Mouse (Mus musculus) splenic B cell, adult 2 months (primary cell): Measurements from ENCODE around the gene Timm8a1.
"Not testable (repeated sequence)": the region's sequence is repeated elsewhere in the genome, so short reads cannot be mapped to it uniquely, and the experiment has no call there.

Source experiments
- DNase-seq: peaks from one replicate; pipeline ENCODE4 v3.0.0-alpha.2; 2011; ENCODE audit warnings: low read depth, low spot score
- H3K27me3 ChIP-seq: 2 replicates; pipeline ENCODE4 v1.6.1; 2012; ENCODE audit warnings: mild to moderate bottlenecking, low read length, moderate library complexity, mixed read lengths; ENCODE audit not compliant: control insufficient read depth, poor library complexity, insufficient read depth, severe bottlenecking
- H3K36me3 ChIP-seq: 2 replicates; pipeline ENCODE4 v1.6.1; 2012; ENCODE audit warnings: mild to moderate bottlenecking, low read length, moderate library complexity, mixed read lengths; ENCODE audit not compliant: control insufficient read depth, poor library complexity, insufficient read depth, severe bottlenecking

The Timm8a1 gene

DNA sequence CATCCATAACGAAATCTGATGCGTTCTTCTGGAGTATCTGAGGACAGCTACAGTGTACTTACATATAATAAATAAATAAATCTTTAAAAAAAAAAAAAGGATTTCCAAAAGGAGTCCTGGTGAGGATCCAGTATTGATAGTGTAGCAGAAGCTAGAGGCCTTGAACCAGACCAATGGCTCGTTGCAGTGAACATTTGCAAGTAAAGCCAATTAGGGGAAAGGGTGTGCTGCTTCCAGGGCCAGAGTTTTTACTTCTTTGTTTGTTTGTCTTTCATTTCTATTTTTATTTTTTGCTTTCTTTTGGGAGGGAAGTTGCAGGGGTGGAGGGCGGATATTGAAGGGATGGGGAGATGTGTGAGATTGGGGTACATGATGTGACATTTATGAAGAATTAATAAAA, 11.7 kb upstream of the Timm8a1 start:
- no peak for DNase-seq
- Histone ChIP-seq H3K27me3 (no peaks in the 10 kb centered on the region), H3K36me3 (peaks cover 7% of the 10 kb centered on the region; the same call in 1 of the 2 replicates)

DNA sequence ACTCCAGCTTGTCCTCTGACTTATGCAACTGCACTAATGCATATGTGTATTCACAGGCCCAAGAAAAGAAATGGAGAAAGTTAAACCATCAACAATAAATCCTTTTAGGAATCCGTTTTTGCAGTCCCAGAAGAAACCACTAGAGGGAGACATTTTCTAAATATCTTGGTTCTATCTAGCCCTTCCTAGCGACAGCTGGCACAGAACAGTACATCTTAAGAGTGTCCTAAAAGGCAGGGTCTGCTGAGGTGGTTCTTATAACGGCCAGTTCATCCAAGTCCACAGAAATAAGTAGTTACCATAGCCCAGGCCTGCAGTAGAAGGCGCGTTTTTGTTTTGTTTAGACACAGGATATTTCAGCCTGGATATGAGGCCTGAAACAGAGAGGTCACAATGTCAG, 9.2 kb upstream of the Timm8a1 start:
- peaks cover 11% of the 10 kb centered on the region; the same call in 1 of the 2 replicates for H3K36me3 ChIP-seq
- no peaks in the 10 kb centered on the region for H3K27me3 ChIP-seq
- DNase-seq, result peak; percentile 73

DNA sequence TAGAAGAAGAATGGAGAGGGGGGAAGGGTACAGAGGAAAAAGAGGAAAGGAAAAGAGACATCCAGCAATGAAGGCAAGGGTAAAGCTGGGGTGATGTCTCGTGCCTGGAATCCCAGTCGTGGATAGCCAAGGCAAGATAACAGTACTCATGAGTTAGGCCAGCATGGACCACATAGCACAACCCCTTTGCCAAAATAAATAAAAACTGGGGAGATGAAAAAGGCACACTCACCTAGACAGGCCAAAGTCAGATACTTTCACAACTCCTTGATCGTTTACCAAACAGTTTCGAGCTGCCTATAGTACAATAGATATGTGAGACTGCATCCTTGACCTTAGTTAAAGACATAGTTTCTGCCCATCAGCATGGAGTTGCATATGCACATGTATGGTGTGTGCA, 5.7 kb upstream of the Timm8a1 start:
- DNase-seq, result no peak
- H3K36me3 ChIP-seq, result peaks cover 12% of the 10 kb centered on the region; the same call in 1 of the 2 replicates
- no peaks in the 10 kb centered on the region for H3K27me3 ChIP-seq

DNA sequence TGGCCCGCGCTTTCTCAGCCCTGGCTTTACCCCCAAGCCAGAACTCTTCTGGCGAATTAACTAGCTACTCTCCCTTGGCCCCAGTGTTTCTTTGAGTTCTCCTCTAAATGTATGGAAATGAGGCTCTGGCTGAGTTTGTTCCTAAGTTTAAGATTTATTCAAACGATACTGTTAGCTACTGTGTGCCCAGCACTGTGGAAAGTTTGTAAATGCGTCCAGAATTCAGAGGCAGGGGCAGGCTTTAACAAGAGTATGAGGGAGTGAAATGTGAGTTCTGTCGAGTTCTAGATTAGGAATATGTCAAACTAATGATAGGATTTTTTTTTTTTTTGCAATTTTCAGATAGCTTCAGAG, 267 bp upstream of the Timm8a1 start:
- no peak for DNase-seq
- H3K36me3 ChIP-seq, result peaks cover 7% of the 10 kb centered on the region; the same call in 1 of the 2 replicates
- no peaks in the 10 kb centered on the region for H3K27me3 ChIP-seq

DNA sequence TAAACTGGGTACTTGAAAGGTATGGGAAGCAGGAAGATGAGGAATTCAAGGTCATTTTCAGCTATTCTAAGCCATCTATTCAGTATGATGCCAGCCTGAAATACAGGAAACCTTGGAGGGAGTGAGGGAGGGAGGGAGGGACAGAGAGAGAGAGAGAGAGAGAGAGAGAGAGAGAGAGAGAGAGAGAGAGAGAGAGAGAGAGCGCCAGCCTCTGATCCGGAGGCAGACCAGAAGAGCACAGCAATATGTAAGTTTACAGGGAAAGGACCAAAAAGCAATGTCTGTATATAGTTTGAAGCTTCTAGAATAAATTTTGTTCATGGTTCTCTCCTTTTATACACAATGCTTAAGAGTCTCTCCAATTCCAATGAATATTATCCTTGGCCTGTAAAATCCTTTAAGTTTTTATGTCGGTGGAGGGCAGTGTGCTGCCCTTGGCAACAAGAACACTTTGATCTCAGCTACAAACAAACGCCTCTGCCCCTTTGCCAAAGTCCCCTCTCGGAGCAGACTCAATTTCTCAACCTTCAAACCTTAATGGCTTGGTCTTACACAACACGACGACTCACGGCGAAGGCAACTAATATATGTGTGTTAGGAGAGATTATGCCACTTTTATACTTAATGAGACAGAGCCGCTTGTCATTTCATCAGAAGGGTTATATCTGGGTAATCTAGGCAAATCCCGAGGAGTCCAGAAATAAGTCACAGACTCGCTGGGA, 1.1 kb downstream of the Timm8a1 start:
- peak; percentile 24 for DNase-seq
- Histone ChIP-seq H3K36me3 (0 out of 2 replicates have a peak, but pooled peaks cover 3% of the 10 kb centered on the region), H3K27me3 (no peaks in the 10 kb centered on the region)

DNA sequence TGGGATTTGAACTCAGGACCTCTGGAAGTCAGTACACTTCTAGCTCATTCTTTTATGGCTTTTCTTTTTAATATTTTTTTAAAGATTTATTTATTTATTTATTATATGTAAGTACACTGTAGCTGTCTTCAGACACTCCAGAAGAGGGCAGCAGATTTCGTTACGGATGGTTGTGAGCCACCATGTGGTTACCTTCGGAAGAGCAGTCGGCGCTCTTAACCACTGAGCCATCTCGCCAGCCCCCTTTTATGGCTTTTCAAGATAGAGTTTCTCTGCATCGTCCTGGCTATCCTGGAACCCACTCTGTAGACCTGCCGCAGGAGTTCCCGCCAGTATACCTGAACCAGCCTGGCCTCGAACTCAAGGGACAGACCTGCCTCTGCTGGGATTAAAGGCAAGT, 1.9 kb downstream of the Timm8a1 start:
- H3K36me3 ChIP-seq, H3K27me3 ChIP-seq: not testable (repeated sequence)
- peak; percentile 68 for DNase-seq

DNA sequence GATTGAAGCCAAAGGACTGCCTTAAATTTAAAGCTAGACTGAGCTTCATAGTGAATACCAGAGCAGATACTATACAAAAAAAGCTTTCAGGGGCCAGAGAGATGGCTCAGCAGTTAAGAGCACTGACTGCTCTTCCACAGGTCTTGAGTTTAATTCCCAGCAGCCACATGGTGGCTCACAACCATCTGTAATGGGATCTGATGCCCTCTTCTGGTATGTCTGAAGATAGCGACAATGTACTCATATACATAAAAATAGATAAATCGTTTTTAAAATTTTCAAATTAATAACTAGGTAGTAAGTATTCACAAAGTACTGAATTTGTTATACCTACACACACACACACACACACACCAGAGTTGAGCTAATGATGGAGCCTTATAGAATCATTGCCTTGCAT, 8.3 kb downstream of the Timm8a1 start:
- Histone ChIP-seq H3K27me3 (no peaks in the 10 kb centered on the region), H3K36me3 (no peaks in the 10 kb centered on the region)
- no peak for DNase-seq

DNA sequence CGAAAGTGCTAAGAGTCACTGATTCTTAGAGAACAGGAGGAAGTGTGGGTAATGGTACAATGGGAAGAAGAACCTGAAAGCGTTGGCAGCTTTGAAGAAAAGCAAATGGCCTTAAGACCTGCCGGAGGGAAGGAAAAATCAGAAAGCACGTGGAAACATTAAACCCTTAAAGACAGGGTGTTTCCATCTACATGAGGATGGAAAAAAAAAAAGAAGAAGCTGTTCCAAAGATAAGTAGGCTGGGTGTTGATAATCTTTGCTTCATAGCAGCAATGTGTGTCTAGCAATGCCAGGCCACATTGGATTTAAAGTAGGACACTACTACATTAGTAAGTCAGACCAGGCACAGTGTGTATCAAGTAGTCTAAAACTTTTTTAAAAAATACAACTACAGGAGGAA, 16.4 kb downstream of the Timm8a1 start:
- DNase-seq, result no peak
- H3K36me3 ChIP-seq, result no peaks in the 10 kb centered on the region
- H3K27me3 ChIP-seq, result no peaks in the 10 kb centered on the region

DNA sequence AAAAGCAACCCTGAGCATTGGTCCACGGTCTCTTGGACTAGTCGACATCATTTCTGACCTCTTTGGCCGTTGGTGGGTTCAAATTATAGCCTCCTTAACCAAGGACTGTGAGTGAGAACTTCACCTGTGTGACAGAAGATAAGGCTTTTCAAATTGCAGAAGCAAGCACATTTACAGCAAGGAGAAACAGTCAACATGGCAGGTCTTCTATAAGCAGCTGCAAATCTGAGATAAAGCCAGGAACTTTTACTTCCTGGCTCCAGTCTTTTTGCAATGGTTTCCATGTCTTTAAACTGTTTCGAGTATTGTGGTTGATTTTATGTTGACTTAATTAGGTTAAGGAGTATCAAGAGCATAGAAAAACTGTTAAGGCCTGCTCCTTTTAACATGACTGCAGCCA, 17.9 kb downstream of the Timm8a1 start:
- Histone ChIP-seq H3K36me3 (no peaks in the 10 kb centered on the region), H3K27me3 (no peaks in the 10 kb centered on the region)
- no peak for DNase-seq

DNA sequence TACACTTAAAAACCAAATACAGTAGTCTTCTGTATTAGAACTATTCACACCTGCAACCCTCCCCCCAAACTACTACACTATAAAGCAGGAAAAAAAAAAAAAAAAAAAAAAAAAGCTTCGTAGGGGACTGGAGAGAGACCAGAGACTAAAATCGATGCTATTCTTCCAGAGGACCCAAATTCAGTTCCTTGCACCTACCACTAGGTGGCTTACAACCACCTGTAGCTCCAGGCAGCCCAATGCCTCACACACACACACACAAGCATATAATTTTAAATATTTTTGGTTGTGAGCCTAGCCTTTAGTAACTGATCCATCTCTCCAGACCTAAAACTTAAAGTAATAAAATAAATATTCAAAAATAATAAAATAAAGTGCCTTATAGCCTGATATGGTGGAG, 32.2 kb downstream of the Timm8a1 start:
- DNase-seq, result peak; percentile 31
- Histone ChIP-seq H3K36me3 (no peaks in the 10 kb centered on the region), H3K27me3 (no peaks in the 10 kb centered on the region)

DNA sequence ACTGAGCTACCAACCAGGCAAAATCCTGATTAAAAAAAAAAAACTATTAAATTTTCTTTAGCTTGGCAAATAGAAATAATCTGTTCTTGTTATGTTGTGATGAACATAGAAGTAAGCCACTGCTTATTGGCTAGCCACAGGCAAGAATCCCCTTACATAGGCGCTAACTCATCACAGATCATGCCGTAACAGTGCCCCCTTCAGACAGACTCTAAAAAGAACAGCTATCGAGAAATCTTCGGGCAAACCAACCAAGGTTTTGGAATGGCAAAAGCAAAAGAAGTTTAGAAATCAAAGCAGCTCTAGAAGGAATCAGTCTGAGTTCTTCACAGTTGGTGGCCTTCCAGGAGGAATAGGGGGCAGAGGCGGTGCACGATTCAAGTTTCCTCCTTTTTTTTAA, 33.7 kb downstream of the Timm8a1 start:
- no peaks in the 10 kb centered on the region for H3K36me3 ChIP-seq
- H3K27me3 ChIP-seq, result no peaks in the 10 kb centered on the region
- no peak for DNase-seq

DNA sequence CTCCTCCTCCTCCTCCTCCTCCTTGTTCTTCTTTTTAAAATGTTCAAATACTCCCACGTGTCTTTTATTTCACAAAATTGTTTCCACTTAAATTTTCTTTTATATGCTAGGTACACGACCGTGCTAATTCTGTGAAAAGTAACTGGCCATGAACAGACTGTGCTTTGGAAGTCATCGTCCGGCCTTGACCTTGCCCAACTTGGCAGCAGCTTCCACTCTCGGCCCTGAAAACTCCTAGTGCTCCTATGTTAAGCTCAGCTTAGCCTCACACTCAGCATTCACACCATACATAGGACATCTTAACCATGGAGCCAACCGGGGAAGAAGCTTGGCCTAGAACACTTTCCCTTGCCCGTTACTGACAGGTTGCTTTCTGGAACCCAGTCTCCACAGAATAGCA, 41.0 kb downstream of the Timm8a1 start:
- no peak for DNase-seq
- H3K27me3 ChIP-seq, result no peaks in the 10 kb centered on the region
- no peaks in the 10 kb centered on the region for H3K36me3 ChIP-seq
